Mouse (Mus musculus) lung, postnatal 0 days (tissue): Measurements from ENCODE around the gene Myf6. TPM values are rescaled to one million over a fixed set of nuclear protein-coding genes. Genes with fewer than 3 reads are reported as not detected.

Experiments used
- ATAC-seq: fragments of 200-750 bp; cut with Nextera tagmentation; 2 replicates; pipeline ENCODE4 v1.8.0; 2017; ENCODE audit warnings: moderate library complexity
- DNase-seq: peaks from one replicate; pipeline ENCODE4 v3.0.0-alpha.2; 2016; ENCODE audit warnings: low spot score
- H3K27ac ChIP-seq: fragments of 300-500 bp; sonication (generic); 2 replicates; pipeline ENCODE4 v1.5.1; 2014; ENCODE audit warnings: antibody characterized with exemption, mild to moderate bottlenecking, low read length, mixed read lengths
- H3K27me3 ChIP-seq: fragments of 300-500 bp; sonication (generic); replicated peaks from 2 replicates; pipeline ENCODE4 v1.6.1; 2014; ENCODE audit warnings: low read length, mixed read lengths; ENCODE audit not compliant: insufficient read depth
- H3K36me3 ChIP-seq: fragments of 300-500 bp; sonication (generic); 2 replicates; pipeline ENCODE4 v1.6.1; 2014; ENCODE audit warnings: low read length, mixed read lengths; ENCODE audit not compliant: insufficient read depth
- H3K4me1 ChIP-seq: fragments of 300-500 bp; sonication (generic); 2 replicates; pipeline ENCODE4 v1.6.1; 2014; ENCODE audit warnings: antibody characterized with exemption, low read depth, low read length, mixed read lengths; ENCODE audit not compliant: insufficient read depth
- H3K4me2 ChIP-seq: fragments of 300-500 bp; sonication (generic); replicated peaks from 2 replicates; pipeline ENCODE4 v1.6.1; 2014; ENCODE audit warnings: low read depth, mild to moderate bottlenecking, low read length, moderate library complexity, mixed read lengths
- H3K4me3 ChIP-seq: fragments of 300-500 bp; sonication (generic); 2 replicates; pipeline ENCODE4 v1.5.1; 2014; ENCODE audit warnings: low read depth, low read length
- H3K9ac ChIP-seq: fragments of 300-500 bp; sonication (generic); replicated peaks from 2 replicates; pipeline ENCODE4 v1.6.1; 2014; ENCODE audit warnings: low read depth, mild to moderate bottlenecking
- H3K9me3 ChIP-seq: fragments of 300-500 bp; sonication (generic); 2 replicates; pipeline ENCODE4 v1.6.1; 2016; ENCODE audit warnings: low read length, mixed read lengths
- CTCF ChIP-seq: IDR thresholded peaks from 2 replicates; pipeline ENCODE4 v1.5.1; 2016; ENCODE audit warnings: antibody characterized with exemption, mild to moderate bottlenecking
- EP300 ChIP-seq: IDR thresholded peaks from 2 replicates; pipeline ENCODE4 v1.6.1; 2016; ENCODE audit warnings: antibody characterized with exemption, mild to moderate bottlenecking, control low read depth
- WGBS: fragments of 180-500 bp; shearing (Covaris S2); extraction: QIAGEN DNeasy Blood & Tissue Kit; methylation state at CpG from one replicate; pipeline ENCODE4 v1.1.7; 2014; 5-methylcytosine and 5-hydroxymethylcytosine counted together
- microRNA-seq: library from miRNA; unstranded; fragments of <30 nt; microRNA quantifications from one replicate; pipeline ENCODE4, GENCODE M21; 2016
- polyA plus RNA-seq: library from polyadenylated mRNA; unstranded; fragments of >200 nt; fragmentation: Nextera tagmentation; extraction: Ambion mirVana; gene quantifications from 2 replicates; pipeline ENCODE4 v1.2.1, GENCODE M21; 2015

Gene Myf6
- polyA plus RNA-seq, 1 experiment from 2014 or later: 0.10 TPM

- Histone ChIP-seq H3K27me3 (no peaks in the 10 kb centered on the region), H3K4me1 (no peaks in the 10 kb centered on the region), H3K4me3 (no peak overlapping the region), H3K4me2 (no peak overlapping the region), H3K27ac (no peak overlapping the region), H3K36me3 (no peaks in the 10 kb centered on the region), H3K9me3 (no peaks in the 10 kb centered on the region), H3K9ac (no peak overlapping the region)
- DNase-seq: no peak
- TF ChIP-seq CTCF: no peak
- no peak for TF ChIP-seq EP300
- ATAC-seq: no peak
- 76% methylated on average over 5 of the region's 5 CpGs for WGBS
These were observed 44.8 kb downstream of the Myf6 start for GRCm38 (mm10) chr10:107449496-107450330.

Small RNAs within 50 kb of the gene (microRNA-seq; reads per million reads assigned to microRNA genes)
- not detected for gene Gm44403

Other genes starting within 250 kb of the Myf6 start
- 0.42 and 0.43 TPM in 2 replicates for gene Lin7a, start 223.1 kb downstream of the Myf6 start, polyA plus RNA-seq
- gene Myf5, start 8.6 kb downstream of the Myf6 start, polyA plus RNA-seq: 0.14 and 0.21 TPM in 2 replicates
- gene Ptprq, start 225.3 kb upstream of the Myf6 start, polyA plus RNA-seq: 0.07 TPM in 2 replicates